ENCODE assay signal across 9 mouse cellular contexts in the genomic region with DNA sequence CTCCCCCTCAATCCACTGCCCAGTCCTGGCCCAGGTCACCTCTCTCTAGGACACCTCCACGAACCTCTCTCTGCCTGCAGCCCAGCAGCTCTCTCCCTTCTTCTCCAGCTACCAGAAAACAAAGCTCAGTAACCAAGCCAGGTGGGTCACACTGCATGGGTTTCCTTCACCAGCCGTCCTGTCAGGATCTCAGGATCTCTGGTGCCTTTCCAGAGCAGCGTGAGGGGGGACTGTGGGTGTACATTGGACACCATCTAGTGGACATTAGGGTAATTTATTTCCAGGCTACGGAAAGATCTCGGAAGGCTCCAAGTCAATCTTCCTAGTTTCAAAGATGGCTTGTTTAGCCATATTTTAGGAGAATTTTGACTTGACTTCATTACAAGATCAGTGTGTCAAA. TPM values are rescaled to one million over a fixed set of nuclear protein-coding genes. Genes with fewer than 3 reads are reported as not detected.
A peak's percentile ranks its signal among the peaks of the same experiment; 100 is the strongest.
DNase-seq lines count a peak whose midpoint lies in the region; ATAC-seq lines count a peak whose summit lies in the region.
"Had no signal": no experiment of that assay in that cellular context is flagged by ENCODE, and none has a peak within 500 bp of the region (broad histone marks: within the 10 kb centered on the region; RNA-seq: fewer than 3 reads in every experiment).

No protein-coding gene starts in this region.

- H3K4me2 ChIP-seq in limb, embryonic 13.5 days (replicated peaks): no peak overlapping the region
- H3K4me2 ChIP-seq: liver, embryonic 13.5 days had no signal

- peak; percentile 48 to 60 for DNase-seq in left cerebral cortex, postnatal 10 days (ENCODE audit: extremely low spot score in 1 of 2, low spot score in 2 of 2)
- no peak for DNase-seq in left cerebral cortex, postnatal 36 days (ENCODE audit: low spot score in 2 of 2)
- DNase-seq in cerebellum, adult 11 months: peak; percentile 59
- peak; percentile 50 for DNase-seq in forelimb bud, embryonic 11.5 days (ENCODE audit: low read depth, low spot score)
- DNase-seq in skeletal muscle tissue, adult 2 months (ENCODE audit: low read depth, low spot score): peak; percentile 19
- no peak for DNase-seq in right cerebral cortex, postnatal 36 days (ENCODE audit: low spot score in 2 of 2)
- DNase-seq in B cell, adult 2 months: no peak
- DNase-seq: liver, embryonic 13.5 days had no signal

- peaks cover 31% of the 10 kb centered on the region for H3K4me1 ChIP-seq in limb, embryonic 13.5 days

- intact Hi-C loops in left cerebral cortex, postnatal 10 days (cut with DNase I): loop anchor here (1.0 to 5.0 kb wide), 2 partner anchors 116 to 283 kb away; no protein-coding TSS in a partner anchor
- intact Hi-C loops in left cerebral cortex, postnatal 36 days (cut with DNase I): loop anchor here (5.0 kb wide), 1 partner anchor 283 kb away; no protein-coding TSS in a partner anchor

- ATAC-seq in limb, embryonic 13.5 days (ENCODE audit: low FRiP score, low read depth): 0 out of 2 replicates have a peak, but pooled peaks have one; percentile 54

- peaks cover 25% of the 10 kb centered on the region for H3K27me3 ChIP-seq in limb, embryonic 13.5 days

- no peak overlapping the region for H3K27ac ChIP-seq in limb, embryonic 13.5 days
- H3K27ac ChIP-seq: liver, embryonic 13.5 days had no signal

- no peaks in the 10 kb centered on the region for H3K36me3 ChIP-seq in limb, embryonic 13.5 days
- H3K36me3 ChIP-seq: liver, embryonic 13.5 days had no signal

- WGBS in limb, embryonic 13.5 days: 19% methylated on average over 5 of the region's 5 CpGs

- no peak overlapping the region for H3K9ac ChIP-seq in limb, embryonic 13.5 days
- H3K9ac ChIP-seq: liver, embryonic 13.5 days had no signal

- no peaks in the 10 kb centered on the region for H3K9me3 ChIP-seq in limb, embryonic 13.5 days
- H3K9me3 ChIP-seq: liver, embryonic 13.5 days had no signal

- no peak overlapping the region for H3K4me3 ChIP-seq in limb, embryonic 13.5 days
- H3K4me3 ChIP-seq: liver, embryonic 13.5 days had no signal

RNA-seq across cellular contexts. Expression of gene Parp1, which starts 18.0 kb away (rescaled TPM):
- 100 to 1,000 TPM; 102 to 104 TPM for total RNA-seq in left cerebral cortex, postnatal 10 days (2021)
- total RNA-seq in left cerebral cortex, postnatal 36 days (2021): 10 to 100 TPM; 87.3 to 88.3 TPM
- polyA plus RNA-seq in limb, embryonic 13.5 days (2015; fragmentation: Nextera tagmentation; extraction: Ambion mirVana): 139 and 144 TPM in 2 replicates

Comparison
In these comparisons a context has a peak if more than half of its experiments do, and no peak if none do; other contexts are left out.
1. DNase-seq: peak in left cerebral cortex, postnatal 10 days (2 of 2), cerebellum, adult 11 months (single experiment), forelimb bud, embryonic 11.5 days (single experiment) and skeletal muscle tissue, adult 2 months (single experiment); none in left cerebral cortex, postnatal 36 days (0 of 2), right cerebral cortex, postnatal 36 days (0 of 2) and B cell, adult 2 months (0 of 2).